Mouse (Mus musculus) ES-Bruce4 (cell line): ENCODE results near the gene Asic2. TPM values are rescaled to one million over a fixed set of nuclear protein-coding genes. Genes with fewer than 3 reads are reported as not detected.

Experiments
- H3K27ac ChIP-seq: 2 replicates; pipeline ENCODE4 v1.5.1; 2012; ENCODE audit warnings: low read length, inconsistent platforms; ENCODE audit not compliant: insufficient read depth
- H3K27me3 ChIP-seq: 2 replicates; pipeline ENCODE4 v1.6.1; 2012; ENCODE audit warnings: mild to moderate bottlenecking, low read length, inconsistent platforms; ENCODE audit not compliant: control insufficient read depth, poor library complexity, insufficient read depth, severe bottlenecking
- H3K36me3 ChIP-seq: 2 replicates; pipeline ENCODE4 v1.6.1; 2012; ENCODE audit warnings: inconsistent platforms, mild to moderate bottlenecking, low read length, moderate library complexity; ENCODE audit not compliant: control insufficient read depth, poor library complexity, insufficient read depth, severe bottlenecking
- H3K4me1 ChIP-seq: one replicate; pipeline ENCODE4 v1.8.1; 2011; ENCODE audit warnings: low read length; ENCODE audit not compliant: control insufficient read depth, insufficient read depth
- H3K4me3 ChIP-seq: 2 replicates; pipeline ENCODE4 v1.5.1; 2011; ENCODE audit warnings: low read depth, mild to moderate bottlenecking, low read length
- H3K9ac ChIP-seq: 2 replicates; pipeline ENCODE4 v1.6.1; 2012; ENCODE audit warnings: low read depth, mild to moderate bottlenecking, inconsistent platforms; ENCODE audit not compliant: poor library complexity, severe bottlenecking
- H3K9me3 ChIP-seq: replicated peaks from 2 replicates; pipeline ENCODE4 v1.6.1; 2012; ENCODE audit warnings: mild to moderate bottlenecking, low read length, inconsistent platforms; ENCODE audit not compliant: control insufficient read depth, poor library complexity, insufficient read depth, severe bottlenecking
- CTCF ChIP-seq: IDR thresholded peaks from one replicate; pipeline ENCODE4 v1.8.1; 2011; ENCODE audit warnings: low read depth, low read length
- EP300 ChIP-seq: IDR thresholded peaks from 2 replicates; pipeline ENCODE4 v1.6.1; 2011; ENCODE audit warnings: low read depth, low read length; ENCODE audit not compliant: insufficient read depth
- POLR2A ChIP-seq: IDR thresholded peaks from one replicate; pipeline ENCODE4 v1.8.1; 2011; ENCODE audit warnings: low read length; ENCODE audit not compliant: insufficient read depth
- polyA plus RNA-seq: library from polyadenylated mRNA; stranded (reverse); fragments of >200 nt; gene quantifications from 2 replicates; pipeline ENCODE4 v1.2.4, GENCODE M21; 2011; ENCODE audit warnings: low read depth; ENCODE audit not compliant: missing spikeins, insufficient read depth, insufficient read length

Asic2 gene
- polyA plus RNA-seq, 1 experiment, result not detected

DNA sequence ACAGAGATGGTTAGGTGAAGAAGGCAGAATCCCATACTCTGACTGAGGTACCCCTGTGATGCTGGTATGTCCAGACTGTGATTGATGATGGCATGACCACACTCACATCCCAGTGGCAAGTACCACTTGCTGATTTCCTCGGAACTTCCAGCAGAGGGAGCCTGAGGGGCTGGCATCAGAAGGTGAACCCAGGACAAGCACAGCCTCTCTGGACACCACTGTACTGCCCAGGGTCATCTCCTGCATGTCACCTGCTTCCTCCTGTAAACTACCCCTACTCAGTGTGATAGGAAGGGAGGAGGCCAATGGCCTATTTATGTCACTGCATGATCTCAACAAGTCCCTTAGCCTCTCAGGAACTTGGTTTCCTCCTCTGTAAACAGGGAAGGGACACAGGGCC lies 27.3 kb downstream of the Asic2 start:
- H3K9ac ChIP-seq, result no peak overlapping the region
- no peaks in the 10 kb centered on the region for H3K9me3 ChIP-seq
- TF ChIP-seq CTCF (peak; percentile 52), POLR2A (no peak), EP300 (no peak)
- H3K36me3 ChIP-seq, result no peaks in the 10 kb centered on the region
- no peak overlapping the region for H3K4me3 ChIP-seq
- H3K27ac ChIP-seq, result no peak overlapping the region
- no peaks in the 10 kb centered on the region for H3K4me1 ChIP-seq
- no peaks in the 10 kb centered on the region for H3K27me3 ChIP-seq

DNA sequence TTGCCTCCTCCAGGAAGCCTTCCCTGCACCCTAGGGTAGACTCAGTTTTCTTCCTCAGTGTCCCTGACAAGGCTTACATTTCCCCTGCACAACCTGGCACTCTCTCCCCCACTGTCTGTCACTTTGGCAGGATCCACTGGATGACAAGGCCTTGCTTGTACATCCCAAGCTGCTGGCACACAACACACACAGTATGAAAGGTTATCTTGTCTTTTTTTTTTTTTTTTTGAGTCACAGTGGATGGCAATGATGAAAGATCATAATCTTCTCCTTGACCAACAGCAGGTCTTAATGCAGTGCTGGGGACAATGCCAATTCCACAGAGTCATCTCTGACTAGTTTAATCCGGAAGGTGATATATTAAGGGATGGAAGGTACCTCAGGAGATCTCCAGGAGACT lies 30.7 kb downstream of the Asic2 start:
- Histone ChIP-seq H3K4me1 (no peaks in the 10 kb centered on the region), H3K4me3 (no peak overlapping the region), H3K27me3 (no peaks in the 10 kb centered on the region), H3K9me3 (no peaks in the 10 kb centered on the region), H3K27ac (no peak overlapping the region), H3K9ac (no peak overlapping the region), H3K36me3 (no peaks in the 10 kb centered on the region)
- TF ChIP-seq POLR2A (no peak), EP300 (no peak), CTCF (no peak)

DNA sequence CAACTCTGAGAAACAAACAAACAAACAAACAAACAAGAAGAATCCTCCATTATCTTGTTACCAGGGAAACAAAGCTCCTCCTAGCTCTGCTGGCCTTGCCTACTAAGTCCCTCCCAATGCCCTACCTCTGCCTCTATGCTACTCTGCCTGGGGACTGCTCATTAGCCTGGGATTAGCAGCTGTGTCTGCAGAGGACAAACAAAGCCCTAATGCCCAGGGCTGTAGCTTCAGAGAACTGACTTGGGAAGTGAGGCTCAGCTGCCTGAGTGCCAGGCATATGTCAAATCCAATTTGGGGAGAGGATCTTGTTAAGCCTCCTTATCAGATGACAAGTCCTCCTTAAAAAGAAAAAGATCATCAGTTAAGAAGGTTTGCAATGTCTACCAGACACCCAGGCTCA lies 41.9 kb downstream of the Asic2 start:
- Histone ChIP-seq H3K36me3 (no peaks in the 10 kb centered on the region), H3K4me1 (no peaks in the 10 kb centered on the region), H3K27me3 (no peaks in the 10 kb centered on the region; the same call in 1 of the 2 replicates), H3K9ac (no peak overlapping the region), H3K9me3 (no peaks in the 10 kb centered on the region), H3K4me3 (no peak overlapping the region), H3K27ac (no peak overlapping the region)
- no peak for TF ChIP-seq EP300
- no peak for TF ChIP-seq POLR2A
- TF ChIP-seq CTCF, result no peak

DNA sequence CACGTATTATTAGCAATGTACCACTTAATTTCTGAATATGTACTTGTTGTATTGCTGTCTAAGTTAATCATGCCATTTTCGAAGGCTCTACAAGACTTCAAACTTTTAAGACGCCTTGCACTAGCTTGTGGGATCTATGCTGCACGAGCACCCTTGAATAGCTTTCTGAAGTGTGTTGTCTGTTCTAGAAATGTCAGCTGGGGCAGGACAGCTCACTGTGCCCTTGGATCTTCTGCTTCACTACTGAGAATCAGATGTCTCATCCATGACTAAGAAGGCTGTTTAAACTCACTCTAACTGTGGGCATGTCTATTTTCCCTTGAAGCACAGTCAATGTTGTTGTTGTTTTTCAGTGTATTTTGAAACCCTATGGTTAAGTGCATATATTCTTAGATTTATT lies 44.6 kb downstream of the Asic2 start:
- TF ChIP-seq CTCF (no peak), EP300 (no peak), POLR2A (no peak)
- H3K9ac ChIP-seq, result no peak overlapping the region

DNA sequence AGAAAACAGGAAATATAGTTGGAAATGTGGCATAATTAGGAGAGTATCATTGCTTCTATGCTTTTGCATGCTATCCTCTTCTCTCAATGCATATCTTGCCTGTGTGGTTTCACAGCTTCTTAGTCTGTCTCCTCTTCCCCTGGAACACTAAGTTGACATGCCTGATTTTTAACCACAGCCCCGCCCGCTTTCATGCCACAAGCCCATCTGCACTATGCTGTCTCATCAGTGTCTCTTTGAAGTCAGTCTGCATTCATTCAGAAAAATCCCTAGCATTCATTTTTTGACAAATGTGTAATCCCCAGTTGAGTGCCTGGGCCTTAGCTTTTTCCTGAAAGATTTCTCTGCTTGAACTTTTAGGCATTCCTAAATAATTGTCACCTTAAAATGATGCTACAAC lies 45.2 kb downstream of the Asic2 start:
- H3K4me3 ChIP-seq, result no peak overlapping the region
- no peak overlapping the region for H3K27ac ChIP-seq
- no peaks in the 10 kb centered on the region for H3K4me1 ChIP-seq
- H3K9me3 ChIP-seq, result no peaks in the 10 kb centered on the region
- no peak overlapping the region for H3K9ac ChIP-seq
- H3K36me3 ChIP-seq, result no peaks in the 10 kb centered on the region
- no peaks in the 10 kb centered on the region for H3K27me3 ChIP-seq
- TF ChIP-seq POLR2A (no peak), CTCF (no peak), EP300 (no peak)

More for the DNA sequence above, 44.6 kb downstream of the Asic2 start:
- H3K4me3 ChIP-seq, result no peak overlapping the region
- H3K9me3 ChIP-seq, result no peaks in the 10 kb centered on the region
- H3K27ac ChIP-seq, result no peak overlapping the region
- H3K27me3 ChIP-seq, result no peaks in the 10 kb centered on the region; the same call in 1 of the 2 replicates
- no peaks in the 10 kb centered on the region for H3K36me3 ChIP-seq
- no peaks in the 10 kb centered on the region for H3K4me1 ChIP-seq

DNA sequence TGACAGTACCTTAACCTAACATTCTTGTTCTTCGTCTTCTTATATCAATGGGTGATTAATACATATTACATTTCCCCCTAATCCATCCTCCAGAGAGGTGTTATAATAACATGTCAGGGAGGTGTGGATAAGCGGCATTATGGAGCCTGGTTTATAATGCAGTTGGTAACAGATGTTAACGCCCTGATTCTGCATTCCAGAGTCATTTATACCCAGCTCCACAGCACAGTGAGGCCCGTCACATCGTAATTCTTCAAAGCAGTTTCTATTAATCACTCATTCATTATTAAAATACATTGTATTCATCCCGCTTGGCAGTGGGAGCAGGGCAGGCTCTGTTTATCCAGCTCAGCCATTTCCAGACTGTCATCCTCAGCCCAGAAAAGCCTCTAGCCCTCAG lies 52.8 kb downstream of the Asic2 start:
- no peaks in the 10 kb centered on the region for H3K36me3 ChIP-seq
- TF ChIP-seq EP300 (no peak), CTCF (no peak), POLR2A (no peak)

More for the DNA sequence above, 52.8 kb downstream of the Asic2 start:
- no peaks in the 10 kb centered on the region for H3K27me3 ChIP-seq
- H3K4me3 ChIP-seq, result no peak overlapping the region
- H3K9me3 ChIP-seq, result no peaks in the 10 kb centered on the region
- H3K9ac ChIP-seq, result no peak overlapping the region
- H3K4me1 ChIP-seq, result no peaks in the 10 kb centered on the region
- no peak overlapping the region for H3K27ac ChIP-seq
